Mouse (Mus musculus) G1E (cell line): Measurements from ENCODE around the gene Gm44790.

Experiments
- CTCF ChIP-seq: IDR thresholded peaks from 2 replicates; pipeline ENCODE4 v1.5.1; 2012; ENCODE audit warnings: low read depth, low read length, inconsistent platforms, mixed read lengths
- GATA1 ChIP-seq: IDR thresholded peaks from 2 replicates; pipeline ENCODE4 v1.6.1; 2012; ENCODE audit warnings: borderline replicate concordance, low read length, inconsistent platforms, mixed read lengths

- TF ChIP-seq CTCF (no peak), GATA1 (no peak)
Measured at GRCm38 (mm10) chr6:86441571-86441970, 15.1 kb downstream of the Gm44790 start.
